Mouse (Mus musculus) stomach, embryonic 14.5 days (tissue): ENCODE data around the gene Gucy2c. TPM values are rescaled to one million over a fixed set of nuclear protein-coding genes. Genes with fewer than 3 reads are reported as not detected.

Experiments
- ATAC-seq: fragments of 200-750 bp; cut with Nextera tagmentation; 2 replicates; pipeline ENCODE4 v1.8.0; 2017; ENCODE audit warnings: low read depth, moderate TSS enrichment; ENCODE audit not compliant: insufficient number of reproducible peaks, insufficient read depth, low FRiP score
- H3K27ac ChIP-seq: fragments of 300-500 bp; sonication (generic); 2 replicates; pipeline ENCODE4 v1.5.1; 2014; ENCODE audit warnings: mild to moderate bottlenecking, low read length, moderate library complexity, mixed read lengths
- H3K27me3 ChIP-seq: fragments of 300-500 bp; sonication (generic); 2 replicates; pipeline ENCODE4 v1.6.1; 2014; ENCODE audit warnings: low read length, control low read depth, mixed read lengths; ENCODE audit not compliant: control insufficient read depth, insufficient read depth
- H3K36me3 ChIP-seq: fragments of 300-500 bp; sonication (generic); 2 replicates; pipeline ENCODE4 v1.6.1; 2014; ENCODE audit warnings: mild to moderate bottlenecking, control low read depth, low read length, moderate library complexity, mixed read lengths; ENCODE audit not compliant: control insufficient read depth, insufficient read depth
- H3K4me1 ChIP-seq: fragments of 300-500 bp; sonication (generic); 2 replicates; pipeline ENCODE4 v1.6.1; 2014; ENCODE audit warnings: low read length, control low read depth, mixed read lengths; ENCODE audit not compliant: control insufficient read depth, insufficient read depth
- H3K4me2 ChIP-seq: fragments of 300-500 bp; sonication (generic); replicated peaks from 2 replicates; pipeline ENCODE4 v1.6.1; 2014; ENCODE audit warnings: low read depth, low read length, control low read depth
- H3K4me3 ChIP-seq: fragments of 300-500 bp; sonication (generic); 2 replicates; pipeline ENCODE4 v1.5.1; 2014; ENCODE audit warnings: low read depth, low read length, control low read depth
- H3K9ac ChIP-seq: fragments of 300-500 bp; sonication (generic); replicated peaks from 2 replicates; pipeline ENCODE4 v1.6.1; 2014; ENCODE audit warnings: low read depth, mild to moderate bottlenecking, control low read depth, low read length, moderate library complexity, mixed read lengths
- H3K9me3 ChIP-seq: fragments of 300-500 bp; sonication (generic); 2 replicates; pipeline ENCODE4 v1.6.1; 2016; ENCODE audit warnings: low read depth, low read length, control low read depth; ENCODE audit not compliant: control insufficient read depth
- WGBS: fragments of 180-500 bp; shearing (Covaris S2); extraction: QIAGEN DNeasy Blood & Tissue Kit; methylation state at CpG from one replicate; pipeline ENCODE4 v1.1.7; 2014; 5-methylcytosine and 5-hydroxymethylcytosine counted together
- polyA plus RNA-seq: library from polyadenylated mRNA; unstranded; fragments of >200 nt; fragmentation: Nextera tagmentation; extraction: Ambion mirVana; gene quantifications from 2 replicates; pipeline ENCODE4 v1.2.1, GENCODE M21; 2014

Gucy2c gene
- polyA plus RNA-seq, 1 experiment from 2014 or later = 1.6 TPM

DNA sequence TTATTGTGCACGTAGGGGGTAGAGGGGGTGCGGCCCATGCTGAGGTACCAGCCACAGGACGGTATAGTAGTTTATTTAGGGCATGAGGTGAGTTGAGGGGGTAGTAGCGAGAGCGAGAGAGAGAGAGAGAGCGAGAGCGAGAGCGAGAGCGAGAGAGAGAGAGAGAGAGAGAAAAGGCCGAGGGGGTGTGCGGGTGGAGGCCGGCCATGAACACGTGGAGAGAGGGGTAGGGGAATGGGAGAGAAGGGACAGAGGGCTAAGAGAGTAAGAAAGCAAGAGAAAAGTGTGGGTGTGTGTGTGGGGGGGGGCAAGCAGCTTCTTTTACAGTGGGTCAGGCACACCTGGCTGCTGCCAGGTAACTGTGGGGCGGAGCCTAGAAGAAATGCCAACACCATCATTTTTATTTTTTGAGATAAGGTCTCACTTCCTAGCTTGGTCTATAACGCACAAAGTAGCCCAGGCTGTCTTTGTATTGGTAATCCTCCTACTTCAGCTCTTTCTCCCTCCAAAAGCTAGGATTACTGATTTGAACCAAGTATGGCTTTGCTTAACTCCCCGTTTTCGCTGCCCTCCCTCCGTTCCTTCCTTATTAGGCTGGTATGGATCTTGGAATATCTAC is 25.9 kb upstream of the Gucy2c start:
- H3K4me1 ChIP-seq = peaks cover 12% of the 10 kb centered on the region; the same call in 1 of the 2 replicates
- peak overlapping the region; percentile 77; the same call in 1 of the 2 replicates for H3K27ac ChIP-seq
- no peaks in the 10 kb centered on the region for H3K27me3 ChIP-seq
- H3K36me3 ChIP-seq = peaks cover 8% of the 10 kb centered on the region
- WGBS = 42% methylated on average over 18 of the region's 18 CpGs
- peak overlapping the region; percentile 96 for H3K4me2 ChIP-seq
- H3K9ac ChIP-seq = peak overlapping the region; percentile 45
- no peak for ATAC-seq
- no peaks in the 10 kb centered on the region for H3K9me3 ChIP-seq
- H3K4me3 ChIP-seq = peak overlapping the region; percentile 64

GRCm38 (mm10) chr6:136806819-136807218 is 25.3 kb upstream of the Gucy2c start:
- H3K4me3 ChIP-seq = no peak overlapping the region
- ATAC-seq = no peak
- H3K27ac ChIP-seq = peak overlapping the region; percentile 77; the same call in 1 of the 2 replicates
- H3K9me3 ChIP-seq = no peaks in the 10 kb centered on the region
- peaks cover 12% of the 10 kb centered on the region; the same call in 1 of the 2 replicates for H3K4me1 ChIP-seq
- 66% methylated on average over 5 of the region's 5 CpGs for WGBS
- peaks cover 1% of the 10 kb centered on the region; the same call in 1 of the 2 replicates for H3K36me3 ChIP-seq
- peak overlapping the region; percentile 96 for H3K4me2 ChIP-seq
- no peak overlapping the region for H3K9ac ChIP-seq
- no peaks in the 10 kb centered on the region for H3K27me3 ChIP-seq

GRCm38 (mm10) chr6:136805409-136805775 is 23.8 kb upstream of the Gucy2c start:
- no peaks in the 10 kb centered on the region for H3K9me3 ChIP-seq
- no peak overlapping the region for H3K4me3 ChIP-seq
- no peaks in the 10 kb centered on the region for H3K36me3 ChIP-seq
- H3K27ac ChIP-seq = peak overlapping the region; percentile 100; the same call in 1 of the 2 replicates
- no peak overlapping the region; the same call in 1 of the 2 replicates for H3K4me2 ChIP-seq
- no peaks in the 10 kb centered on the region for H3K27me3 ChIP-seq
- no peak overlapping the region for H3K9ac ChIP-seq
- 74% methylated on average over 1 of the region's 1 CpGs for WGBS
- peaks cover 12% of the 10 kb centered on the region; the same call in 1 of the 2 replicates for H3K4me1 ChIP-seq
- no peak for ATAC-seq

- Histone ChIP-seq H3K9ac (peak overlapping the region; percentile 97; the same call in 1 of the 2 replicates), H3K4me2 (peak overlapping the region; percentile 84), H3K27ac (peak overlapping the region; percentile 100), H3K27me3 (no peaks in the 10 kb centered on the region), H3K4me1 (peaks cover 12% of the 10 kb centered on the region; the same call in 1 of the 2 replicates), H3K9me3 (no peaks in the 10 kb centered on the region), H3K4me3 (peak overlapping the region; percentile 71), H3K36me3 (no peaks in the 10 kb centered on the region)
- 27% methylated on average over 9 of the region's 9 CpGs for WGBS
- no peak for ATAC-seq
These were observed 23.3 kb upstream of the Gucy2c start for GRCm38 (mm10) chr6:136804705-136805408.

- ATAC-seq = peak; percentile 74
- Histone ChIP-seq H3K4me3 (peak within 1 kb of the TSS; percentile 71), H3K4me2 (peak within 1 kb of the TSS; percentile 84), H3K27me3 (no peaks in the 10 kb centered on the region), H3K9me3 (no peaks in the 10 kb centered on the region), H3K4me1 (peaks cover 9% of the 10 kb centered on the region; the same call in 1 of the 2 replicates), H3K27ac (peak within 1 kb of the TSS; percentile 100), H3K9ac (peak within 1 kb of the TSS; percentile 97), H3K36me3 (no peaks in the 10 kb centered on the region)
- WGBS = under 1% methylated on average over 50 of the region's 50 CpGs
These were observed 22.4 kb upstream of the Gucy2c start, which contains the start of gene Hist4h4 for GRCm38 (mm10) chr6:136803739-136804633. TSS of gene Hist4h4 (minus strand) at chr6:136804415.

- 15% methylated on average over 12 of the region's 12 CpGs for WGBS
- Histone ChIP-seq H3K9ac (peak overlapping the region; percentile 97), H3K27ac (peak overlapping the region; percentile 100), H3K4me2 (peak overlapping the region; percentile 84), H3K4me1 (peaks cover 9% of the 10 kb centered on the region; the same call in 1 of the 2 replicates), H3K4me3 (peak overlapping the region; percentile 71), H3K9me3 (no peaks in the 10 kb centered on the region), H3K27me3 (no peaks in the 10 kb centered on the region), H3K36me3 (no peaks in the 10 kb centered on the region)
- no peak for ATAC-seq
These were observed 21.7 kb upstream of the Gucy2c start for GRCm38 (mm10) chr6:136803093-136803738.

DNA sequence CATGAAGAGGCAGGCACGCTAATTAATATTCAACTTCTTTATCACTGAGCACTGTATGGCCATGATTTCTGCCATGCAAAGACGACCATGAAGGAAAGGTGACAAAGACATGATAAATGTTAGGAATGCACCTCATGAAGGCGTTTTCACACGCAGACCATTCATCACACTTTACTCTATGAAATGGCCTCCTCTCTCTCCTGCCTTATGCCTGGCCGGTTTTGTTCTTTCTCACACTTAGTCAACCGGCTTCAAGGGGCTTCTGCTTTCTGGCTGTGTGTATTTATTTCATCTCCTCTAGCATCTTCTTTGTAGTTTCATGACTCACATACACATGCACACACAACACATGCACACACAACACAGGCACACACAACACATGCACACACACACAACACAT is 19.7 kb upstream of the Gucy2c start:
- H3K4me3 ChIP-seq = no peak overlapping the region
- no peak for ATAC-seq
- H3K9me3 ChIP-seq = no peaks in the 10 kb centered on the region
- H3K27me3 ChIP-seq = no peaks in the 10 kb centered on the region
- WGBS = 69% methylated on average over 6 of the region's 6 CpGs
- H3K9ac ChIP-seq = no peak overlapping the region
- H3K4me2 ChIP-seq = no peak overlapping the region
- H3K4me1 ChIP-seq = peaks cover 6% of the 10 kb centered on the region; the same call in 1 of the 2 replicates
- no peak overlapping the region for H3K27ac ChIP-seq
- no peaks in the 10 kb centered on the region for H3K36me3 ChIP-seq
